Mouse (Mus musculus) lung, postnatal 25 days (tissue): ENCODE data around the gene Ly9.

ENCODE experiments used
- DNase-seq: peaks from one replicate; pipeline ENCODE4 v3.0.0; 2022; ENCODE audit warnings: low spot score

Ly9 gene

DNA sequence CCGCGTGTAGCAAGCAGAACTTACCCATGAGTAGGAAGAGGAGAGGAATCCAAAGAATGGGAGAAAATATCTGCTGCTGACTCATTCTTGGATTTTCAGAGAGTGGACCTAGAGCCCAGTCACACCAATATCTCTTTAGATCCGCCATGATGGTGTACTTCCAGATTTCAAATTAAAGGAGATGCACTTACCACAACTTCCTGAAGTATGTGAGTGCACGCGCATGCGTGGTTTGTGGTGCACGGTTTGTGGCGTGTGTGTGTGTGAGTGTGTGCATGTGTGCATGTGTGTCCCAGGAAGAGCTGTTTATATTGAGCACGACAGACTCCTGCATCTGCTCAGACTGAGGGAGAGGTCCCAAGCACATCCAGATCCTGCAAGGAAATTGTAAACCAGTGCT is at the start of gene Ly9:
Gene Ly9 (minus strand): TSS at position 235 of the 400 bp plus-strand sequence.
- DNase-seq: peak; percentile 53

- DNase-seq: no peak
Measured at GRCm38 (mm10) chr1:171652734-171653133, 45.5 kb upstream of the Ly9 start, which contains the start of gene Slamf7. Gene Slamf7 (minus strand): TSS chr1:171653035.

GRCm38 (mm10) chr1:171648840-171649239 is 41.6 kb upstream of the Ly9 start:
- DNase-seq: no peak

- DNase-seq: no peak
Measured at GRCm38 (mm10) chr1:171647716-171648115, 40.5 kb upstream of the Ly9 start.

DNA sequence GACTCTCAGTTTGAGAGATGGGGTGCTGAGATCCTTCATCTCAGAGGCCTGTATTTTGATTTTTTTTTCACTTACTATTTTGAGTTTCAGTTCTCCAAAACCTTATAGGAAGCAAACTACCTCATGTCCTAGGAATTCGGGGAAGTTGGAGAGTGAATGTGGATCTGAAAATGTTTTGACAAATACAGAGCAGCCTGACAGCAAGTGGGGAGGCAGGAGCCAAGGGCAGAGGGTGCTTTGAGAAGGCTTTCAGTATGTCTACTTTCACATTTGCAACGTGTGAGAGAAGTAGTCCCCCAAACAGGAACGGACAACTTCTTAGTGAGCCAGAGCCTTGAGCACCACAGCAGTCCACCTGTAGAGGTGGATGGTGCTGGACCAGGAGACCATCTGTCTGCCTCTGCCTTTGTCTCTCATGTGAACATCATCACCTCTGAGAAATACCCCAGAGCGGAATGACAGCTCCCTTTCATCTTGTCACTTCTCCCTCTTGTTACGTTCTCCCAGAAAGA is 39.3 kb upstream of the Ly9 start:
- DNase-seq: no peak

DNA sequence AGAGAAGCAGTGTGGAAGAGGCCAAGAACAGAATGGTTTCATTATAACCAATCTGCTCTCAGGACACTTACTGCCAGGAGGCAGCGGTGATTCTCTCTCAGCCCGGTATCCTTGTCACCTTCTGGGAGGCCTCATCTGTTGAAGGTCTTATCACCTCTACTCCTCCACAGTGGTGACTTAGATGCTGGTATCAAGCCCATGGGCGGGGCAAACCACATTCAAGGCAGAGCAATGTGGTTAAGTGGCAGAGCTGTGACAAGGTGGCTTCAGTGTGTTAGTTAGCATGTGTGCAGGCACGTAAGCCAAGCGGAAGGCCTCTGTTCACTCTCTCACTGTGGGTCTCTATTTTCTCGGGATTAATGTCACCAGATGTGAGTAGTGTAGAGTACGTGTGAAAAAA is 36.4 kb upstream of the Ly9 start:
- no peak for DNase-seq

DNA sequence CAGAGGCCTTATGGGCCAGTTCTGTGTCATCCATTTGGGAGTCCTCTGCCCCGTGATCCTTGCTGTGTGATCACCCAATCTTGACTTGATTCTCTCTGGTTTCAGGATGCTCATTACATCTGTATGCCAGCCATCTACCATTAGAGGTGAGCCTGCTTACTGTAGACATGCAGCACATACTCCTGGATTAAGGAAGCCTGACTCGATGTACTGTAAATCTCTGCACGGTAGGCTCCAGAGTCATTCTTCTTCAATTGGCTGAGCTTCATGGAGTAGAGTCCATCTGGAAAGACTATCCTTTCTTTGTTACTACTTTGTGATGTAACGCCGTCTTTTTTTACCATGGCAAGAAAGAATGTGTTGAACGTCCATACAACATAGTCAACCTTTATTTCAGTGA is 33.6 kb upstream of the Ly9 start:
- DNase-seq: no peak

DNA sequence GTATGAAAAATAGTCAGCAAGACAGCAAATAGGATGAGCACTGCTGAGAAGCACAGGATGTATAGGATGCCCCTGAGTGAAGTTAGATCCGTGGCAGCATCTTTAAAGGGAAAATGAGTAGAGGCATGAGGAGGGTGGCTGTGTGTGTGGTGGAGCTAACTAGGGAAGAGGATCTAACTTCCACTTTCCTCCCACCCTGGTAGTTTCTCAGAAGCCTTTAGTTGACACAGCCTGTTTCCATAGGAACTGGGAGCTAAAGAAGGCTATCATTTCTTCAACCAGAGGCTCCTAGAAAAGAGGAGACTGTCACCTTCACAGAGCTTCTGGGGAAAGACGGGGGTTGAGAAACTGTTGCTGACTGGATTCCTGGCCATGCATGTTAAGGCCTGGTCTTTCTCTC is 31.5 kb upstream of the Ly9 start:
- DNase-seq: no peak

- DNase-seq: no peak
Measured at GRCm38 (mm10) chr1:171637101-171637500, 29.9 kb upstream of the Ly9 start.

DNA sequence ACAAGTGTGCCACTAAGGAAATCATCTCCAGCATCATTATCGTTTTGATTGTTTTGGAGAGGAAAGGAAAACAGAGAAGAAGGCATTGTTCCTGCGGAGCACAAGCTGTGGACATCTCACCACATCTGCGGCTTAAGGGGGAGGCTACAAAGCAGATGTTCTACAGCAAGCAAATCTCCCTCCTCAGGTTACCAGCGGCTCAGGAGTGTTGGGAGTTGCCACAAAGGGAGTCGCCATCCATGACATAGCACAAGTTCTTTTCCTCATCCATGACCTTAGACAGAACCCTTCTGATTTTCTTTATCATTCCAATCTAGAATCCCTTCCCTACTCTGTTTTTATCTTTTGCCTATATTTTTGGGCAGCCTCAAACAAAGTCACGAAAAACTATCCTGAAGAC is 28.5 kb upstream of the Ly9 start:
- DNase-seq: no peak

DNA sequence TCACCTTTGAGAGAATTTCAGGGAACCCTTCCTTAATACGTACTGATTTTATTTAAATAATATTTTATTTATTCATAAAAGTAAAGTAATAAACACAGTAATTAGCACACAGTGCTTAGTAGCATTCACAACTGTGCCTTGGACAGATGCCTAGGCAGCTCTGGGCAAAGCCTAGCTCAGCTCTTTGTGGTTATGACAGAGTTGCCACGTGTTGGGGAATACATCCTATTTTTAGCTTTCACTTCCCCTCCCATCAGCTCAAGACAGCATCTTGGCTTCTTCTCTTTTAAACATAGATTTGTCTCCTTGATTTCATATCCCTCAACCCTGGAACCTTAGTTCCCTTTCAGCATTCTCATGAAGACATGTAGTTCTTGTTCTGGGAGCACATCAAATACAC is 24.2 kb upstream of the Ly9 start:
- DNase-seq: peak; percentile 44

GRCm38 (mm10) chr1:171630912-171631311 is 23.7 kb upstream of the Ly9 start:
- no peak for DNase-seq

GRCm38 (mm10) chr1:171630041-171630440 is 22.8 kb upstream of the Ly9 start:
- no peak for DNase-seq

DNA sequence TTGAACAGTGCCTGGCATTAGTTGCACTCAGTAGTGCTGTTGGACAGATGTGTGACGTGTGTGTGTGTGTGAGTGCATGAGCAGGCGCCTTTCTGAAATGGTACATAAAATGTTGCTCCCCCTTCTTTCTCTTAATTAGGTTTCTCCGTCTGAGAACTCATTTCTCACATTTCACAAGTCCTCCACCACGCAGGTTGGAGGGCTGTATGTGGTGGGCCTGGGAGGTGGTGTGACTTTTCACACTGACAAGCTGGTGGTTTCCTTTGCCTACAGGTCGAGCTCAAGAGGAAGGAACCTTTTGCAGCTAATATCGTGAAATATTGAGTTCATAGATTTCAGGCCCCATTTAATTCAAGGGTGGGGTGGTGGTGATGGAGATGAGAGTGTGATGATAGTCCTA is 22.0 kb upstream of the Ly9 start:
- no peak for DNase-seq

GRCm38 (mm10) chr1:171627801-171628200 is 20.6 kb upstream of the Ly9 start:
- no peak for DNase-seq

GRCm38 (mm10) chr1:171620091-171620490 is 12.9 kb upstream of the Ly9 start:
- no peak for DNase-seq

DNA sequence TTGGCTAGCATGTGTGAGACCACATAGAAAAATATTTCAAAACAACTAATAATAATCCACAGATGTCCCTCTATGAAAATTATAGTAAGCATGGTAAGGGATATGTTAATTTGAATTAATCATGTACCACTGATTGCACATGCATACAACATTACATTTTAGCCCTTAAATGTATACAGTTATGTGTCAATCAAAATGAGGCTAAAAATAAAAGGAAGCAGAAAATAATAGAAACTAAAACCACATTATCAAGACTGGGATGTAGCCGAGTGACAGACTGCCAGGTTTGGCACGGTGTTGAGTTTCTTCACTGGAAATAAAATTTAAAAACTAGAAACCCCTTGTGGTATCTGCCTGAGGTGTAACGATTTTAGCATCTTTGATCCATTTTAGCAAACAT is 12.4 kb upstream of the Ly9 start:
- DNase-seq: no peak

- DNase-seq: peak; percentile 68
Measured at GRCm38 (mm10) chr1:171619001-171619400, 11.8 kb upstream of the Ly9 start.

DNA sequence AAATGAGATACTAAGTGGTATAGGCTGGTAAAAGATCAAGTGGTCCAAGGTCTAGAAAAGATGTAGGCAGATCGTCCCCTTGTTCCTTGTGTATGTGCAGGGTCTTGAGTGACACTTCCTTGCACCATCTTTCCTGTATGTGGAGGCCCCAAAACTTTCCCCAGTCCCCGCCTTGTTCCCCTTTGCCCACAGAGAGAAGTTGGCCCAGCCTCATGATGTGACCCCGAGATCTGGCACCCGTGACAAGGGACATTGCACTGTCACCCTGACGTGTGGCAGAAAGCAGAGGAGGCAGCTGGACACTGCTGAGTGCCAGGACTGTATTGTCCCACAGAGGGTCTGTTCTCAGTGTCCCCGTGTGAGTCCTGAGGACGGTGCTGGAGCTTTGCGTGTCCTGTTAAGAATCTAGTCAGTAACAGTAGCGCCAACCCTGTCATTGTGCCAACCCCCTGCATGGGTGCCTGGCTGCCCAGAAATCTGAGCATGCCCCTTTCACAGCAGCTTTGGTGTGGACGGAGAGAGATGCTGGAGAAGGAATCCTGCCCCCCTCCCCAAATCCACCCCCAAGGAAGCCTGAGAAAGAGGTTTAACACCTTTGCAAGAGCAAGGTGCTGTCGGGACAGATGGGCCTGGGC is 9.8 kb upstream of the Ly9 start:
- peak; percentile 25 for DNase-seq

DNA sequence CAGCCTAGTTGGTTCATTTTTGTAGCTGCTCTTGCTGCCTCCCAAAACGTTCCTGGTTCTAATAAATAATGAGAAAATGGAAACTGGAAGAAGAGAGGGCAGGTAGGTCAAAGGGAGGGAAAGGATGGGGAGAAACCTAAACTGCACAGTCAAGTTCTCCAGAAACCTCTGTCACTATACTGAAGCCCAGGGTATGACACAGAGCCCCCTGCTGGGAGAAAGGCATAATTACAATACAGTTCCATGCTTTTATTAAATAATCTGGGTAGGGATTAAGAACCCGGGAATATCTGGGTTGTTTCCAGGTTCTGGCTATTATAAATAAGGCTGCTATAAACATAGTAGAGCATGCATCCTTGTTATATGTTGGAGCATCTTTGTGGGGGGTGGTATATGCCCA is 6.8 kb upstream of the Ly9 start:
- peak; percentile 15 for DNase-seq

GRCm38 (mm10) chr1:171610781-171611180 is 3.6 kb upstream of the Ly9 start:
- DNase-seq: no peak

DNA sequence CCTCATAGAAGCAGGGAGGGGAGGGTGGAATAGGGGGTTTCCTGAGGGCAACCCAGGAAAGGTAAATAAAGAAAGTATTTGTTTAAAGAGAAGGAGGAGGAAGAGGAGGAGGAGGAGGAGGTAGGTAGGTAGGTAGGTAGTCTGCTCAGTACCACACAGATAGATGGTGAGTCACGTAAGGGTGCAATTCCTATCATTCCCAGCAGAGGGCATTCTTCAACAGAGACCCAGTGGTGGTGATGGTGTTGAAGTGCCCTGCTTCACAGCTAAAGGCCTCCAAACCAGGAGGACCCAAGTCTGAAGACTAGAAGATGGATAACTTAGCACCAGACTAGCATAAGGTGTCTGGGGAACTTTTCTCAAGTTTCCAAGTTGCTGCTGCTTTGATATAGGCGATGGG is 2.8 kb upstream of the Ly9 start:
- DNase-seq: peak; percentile 8

GRCm38 (mm10) chr1:171606656-171607055 is 554 bp downstream of the Ly9 start:
- DNase-seq: no peak

DNA sequence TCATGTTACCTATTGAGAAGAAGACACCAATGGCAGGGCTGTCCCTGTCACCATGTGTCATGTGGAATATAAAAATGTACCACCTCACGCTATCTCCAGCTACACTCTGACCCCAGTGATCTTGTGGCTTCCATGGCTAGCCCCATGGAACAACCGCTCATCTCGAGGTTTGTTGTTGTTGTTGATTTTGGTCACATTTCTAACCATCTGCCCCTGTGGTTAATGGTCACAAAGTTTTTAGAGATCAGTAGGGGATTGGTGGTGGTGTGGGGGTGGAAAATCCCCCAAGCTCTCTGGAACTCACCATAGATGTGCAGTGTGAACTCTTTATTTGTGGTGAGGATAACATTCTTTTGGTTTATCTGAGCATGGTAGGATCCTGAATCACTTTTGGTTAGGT is 2.5 kb downstream of the Ly9 start:
- no peak for DNase-seq
